Mouse (Mus musculus): ENCODE data around the gene Olfr10. TPM values are rescaled to one million over a fixed set of nuclear protein-coding genes. Genes with fewer than 3 reads are reported as not detected.

Olfr10 gene
- total RNA-seq, 2 experiments from 2014 or later = not detected

DNA sequence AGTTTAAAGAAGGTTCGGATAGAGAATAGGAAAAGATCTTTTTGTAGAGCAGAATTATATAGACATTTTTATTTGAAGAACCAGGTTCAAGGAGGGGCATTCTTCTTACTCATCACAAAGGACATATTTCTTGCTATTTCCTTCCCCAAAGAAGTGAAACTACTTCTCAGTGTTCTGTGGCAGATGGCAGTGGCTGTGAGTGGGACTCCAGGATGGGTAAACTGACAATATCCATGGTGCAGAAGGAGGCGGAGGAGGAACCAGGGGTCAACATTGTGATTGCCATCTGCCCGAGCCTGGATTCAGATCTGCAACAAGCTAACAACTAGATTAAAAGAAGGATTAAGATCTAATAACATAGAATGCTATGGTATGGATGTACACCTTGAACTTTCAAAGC, 22.2 kb downstream of the Olfr10 start:
- no peak for DNase-seq

- no peak for DNase-seq
Measured at GRCm38 (mm10) chr11:49329686-49330085, 25.1 kb downstream of the Olfr10 start.

- DNase-seq = no peak
Measured at GRCm38 (mm10) chr11:49334888-49335287, 30.3 kb downstream of the Olfr10 start, which contains the start of gene Olfr1390. Olfr1390 (plus strand) TSS chr11:49335188.

- peak in 1 of 2 experiments; percentile 10 for DNase-seq
Measured at GRCm38 (mm10) chr11:49337150-49337832, 32.8 kb downstream of the Olfr10 start.

Other genes with a start within 250 kb of the Olfr10 start
- gene Tgtp2, start 240.5 kb upstream of the Olfr10 start, total RNA-seq (2021) = 1 to 10 TPM; 2.4 to 3.6 TPM
- gene Ifi47, start 228.2 kb upstream of the Olfr10 start, total RNA-seq (2021) = 1 to 10 TPM; 3.9 to 6.6 TPM
- gene Olfr1396, start 189.9 kb upstream of the Olfr10 start, total RNA-seq (2021) = 1 to 10 TPM; 1.1 to 2.1 TPM
- gene Olfr1395, start 162.5 kb upstream of the Olfr10 start, total RNA-seq (2021) = not detected
- not detected for gene Olfr1394, start 150.4 kb upstream of the Olfr10 start, total RNA-seq (2021)
- gene Btnl9, start 117.6 kb upstream of the Olfr10 start, total RNA-seq (2021) = 10 to 100 TPM; 20.0 to 48.6 TPM
- 10 to 100 TPM; 29.7 to 33.3 TPM for gene Zfp62, start 101.4 kb upstream of the Olfr10 start, total RNA-seq (2021)
- 100 to 1,000 TPM; 113 to 135 TPM for gene Mgat1, start 60.5 kb upstream of the Olfr10 start, total RNA-seq (2021)
- not detected for gene Olfr1393, start 26.4 kb upstream of the Olfr10 start, total RNA-seq (2021)
- not detected for gene Olfr1392, start 19.5 kb upstream of the Olfr10 start, total RNA-seq (2021)
- not detected for gene Olfr1391, start 18.0 kb downstream of the Olfr10 start, total RNA-seq (2021)
- not detected for gene Olfr1390, start 30.4 kb downstream of the Olfr10 start, total RNA-seq (2021)
- gene Olfr1389, start 118.3 kb downstream of the Olfr10 start, total RNA-seq (2021) = not detected
- under 1 TPM in 1 of 2 experiments, not detected in 1; 0.13 TPM for gene Olfr1388, start 131.9 kb downstream of the Olfr10 start, total RNA-seq (2021)
- gene Olfr1387, start 150.6 kb downstream of the Olfr10 start, total RNA-seq (2021) = not detected
- not detected for gene Olfr1386, start 160.3 kb downstream of the Olfr10 start, total RNA-seq (2021)
- gene Olfr1385, start 184.3 kb downstream of the Olfr10 start, total RNA-seq (2021) = not detected
- gene Olfr1384, start 202.0 kb downstream of the Olfr10 start, total RNA-seq (2021) = under 1 TPM in 1 of 2 experiments, not detected in 1; 0.60 TPM
- under 1 TPM in 1 of 2 experiments, not detected in 1; 0.76 TPM for gene Olfr1383, start 214.9 kb downstream of the Olfr10 start, total RNA-seq (2021)
- not detected for gene Olfr1382, start 223.5 kb downstream of the Olfr10 start, total RNA-seq (2021)
- gene Olfr1381, start 238.7 kb downstream of the Olfr10 start, total RNA-seq (2021) = not detected

Measured in adrenal gland, postnatal 36 days (tissue).